Mouse (Mus musculus): ENCODE measurements around the gene Ankrd34b. TPM values are rescaled to one million over a fixed set of nuclear protein-coding genes. Genes with fewer than 3 reads are reported as not detected.

The Ankrd34b gene
- total RNA-seq, 2 experiments from 2014 or later: not detected

DNA sequence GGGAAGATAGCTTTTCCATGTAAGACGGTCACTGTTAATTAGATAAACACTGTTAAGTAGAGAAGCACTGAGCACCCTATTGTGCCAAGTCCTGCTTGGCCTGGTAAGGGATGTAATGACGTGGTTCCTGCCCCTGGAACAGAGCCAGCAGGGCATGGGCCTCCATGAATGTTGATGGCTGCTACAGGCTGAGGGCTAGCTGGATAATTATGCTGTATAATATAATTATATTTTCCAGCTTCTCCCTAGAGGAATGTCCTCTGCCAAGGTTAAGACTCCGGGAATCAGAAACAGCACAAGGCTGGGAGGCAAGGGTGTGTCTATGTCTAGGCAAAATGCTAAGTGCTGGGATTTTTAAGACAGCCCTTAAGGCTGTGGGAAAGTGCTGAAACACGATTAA lies 65.1 kb downstream of the Ankrd34b start:
- ATAC-seq (ENCODE audit: poor library complexity, severe bottlenecking): no peak

Other genes with a start within 250 kb of the Ankrd34b start
- not detected in 2 replicates for gene Gm20379, start 119.9 kb upstream of the Ankrd34b start, total RNA-seq (2015)
- not detected in 2 replicates for gene Gm20379, start 119.9 kb upstream of the Ankrd34b start, total RNA-seq (2017)
- gene Dhfr, start 71.2 kb upstream of the Ankrd34b start, total RNA-seq (2015): 11.8 and 13.6 TPM in 2 replicates
- gene Dhfr, start 71.2 kb upstream of the Ankrd34b start, total RNA-seq (2017): 12.6 and 12.7 TPM in 2 replicates
- 17.3 and 21.3 TPM in 2 replicates for gene Msh3, start 70.9 kb upstream of the Ankrd34b start, total RNA-seq (2015)
- 27.5 and 34.6 TPM in 2 replicates for gene Msh3, start 70.9 kb upstream of the Ankrd34b start, total RNA-seq (2017)
- 11.6 and 12.7 TPM in 2 replicates for gene Fam151b, start 58.1 kb downstream of the Ankrd34b start, total RNA-seq (2015)
- gene Fam151b, start 58.1 kb downstream of the Ankrd34b start, total RNA-seq (2017): 7.7 and 12.7 TPM in 2 replicates
- 11.5 and 13.0 TPM in 2 replicates for gene Zfyve16, start 105.0 kb downstream of the Ankrd34b start, total RNA-seq (2015)
- gene Zfyve16, start 105.0 kb downstream of the Ankrd34b start, total RNA-seq (2017): 10.9 and 14.7 TPM in 2 replicates
- not detected in 2 replicates for gene Spz1, start 150.3 kb downstream of the Ankrd34b start, total RNA-seq (2015)
- gene Spz1, start 150.3 kb downstream of the Ankrd34b start, total RNA-seq (2017): 0.18 TPM in 1 of 2 replicates, not detected in the other
- 10.8 and 12.0 TPM in 2 replicates for gene Serinc5, start 185.2 kb downstream of the Ankrd34b start, total RNA-seq (2015)
- gene Serinc5, start 185.2 kb downstream of the Ankrd34b start, total RNA-seq (2017): 9.7 and 11.8 TPM in 2 replicates

Data from megakaryocyte, adult 5-6 weeks (primary cell).